Mouse (Mus musculus) right cerebral cortex, postnatal 36 days (tissue): Measurements from ENCODE around the gene Tuft1.
A peak's percentile ranks its signal among the peaks of the same experiment; 100 is the strongest.

Experiments
- DNase-seq, 2 experiments: peaks; one replicate each; pipeline ENCODE4 v3.0.0; 2022; ENCODE audit warnings: low spot score in 2 of 2, mixed read lengths in 1 of 2

The Tuft1 gene

DNA sequence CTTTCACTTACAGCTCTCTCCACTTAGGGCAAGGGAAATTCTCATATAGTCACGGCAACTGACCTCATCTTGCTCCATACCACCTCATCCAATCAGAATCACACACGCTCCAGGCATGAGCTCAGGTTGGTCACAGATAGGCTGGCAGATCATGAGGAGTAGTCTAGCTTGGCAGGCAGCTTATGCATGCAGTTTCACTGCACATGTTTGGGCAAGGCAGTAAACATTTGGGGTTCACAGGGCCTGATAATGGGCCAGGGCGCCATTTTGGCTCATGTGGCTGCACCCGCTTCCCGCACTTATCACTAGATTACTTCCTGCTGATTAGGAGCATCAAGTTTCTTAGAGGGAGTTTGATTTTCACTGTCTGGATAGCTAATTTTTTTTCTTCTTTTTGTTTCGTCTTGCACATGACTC lies 62.8 kb downstream of the Tuft1 start:
- no peak for DNase-seq

DNA sequence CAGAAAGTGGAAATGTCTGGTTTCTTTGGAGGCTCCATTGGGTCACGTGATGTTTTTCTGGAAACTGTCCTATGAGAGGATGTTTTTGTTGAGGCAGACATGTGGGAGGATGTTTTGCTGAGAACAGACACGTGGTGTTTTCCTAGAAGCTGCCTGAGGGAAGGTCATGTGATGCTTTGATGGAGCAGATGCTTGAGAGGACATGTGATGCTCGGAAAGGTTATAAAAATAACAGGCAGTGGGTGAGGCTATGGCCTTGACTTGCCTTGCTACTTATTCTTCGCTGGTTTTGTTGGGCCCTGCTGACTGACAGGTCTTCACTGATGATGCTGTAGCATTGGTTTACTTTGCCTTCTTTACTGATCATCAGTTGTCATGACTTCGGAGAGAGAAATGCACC lies 67.6 kb downstream of the Tuft1 start:
- DNase-seq, result no peak

DNA sequence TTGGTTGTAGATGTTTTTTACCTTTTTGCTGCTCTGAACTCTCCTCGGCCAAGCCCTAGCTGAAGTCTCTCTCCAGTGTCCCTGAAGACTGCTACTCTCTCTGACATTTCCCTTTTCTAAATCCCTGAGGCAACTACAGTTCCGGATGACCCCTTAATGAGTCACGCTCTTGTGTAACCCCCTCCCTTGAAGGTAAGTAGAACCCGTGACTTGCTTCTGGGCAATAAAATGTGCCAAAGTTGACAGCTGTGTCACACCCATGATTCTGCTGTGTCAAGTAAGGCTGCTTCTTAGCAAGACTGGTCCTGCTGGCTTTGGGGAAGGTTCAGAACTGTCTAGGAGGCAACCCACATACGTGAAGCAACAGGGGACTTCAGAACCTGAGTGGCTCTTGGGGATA lies 70.7 kb downstream of the Tuft1 start:
- no peak for DNase-seq

DNA sequence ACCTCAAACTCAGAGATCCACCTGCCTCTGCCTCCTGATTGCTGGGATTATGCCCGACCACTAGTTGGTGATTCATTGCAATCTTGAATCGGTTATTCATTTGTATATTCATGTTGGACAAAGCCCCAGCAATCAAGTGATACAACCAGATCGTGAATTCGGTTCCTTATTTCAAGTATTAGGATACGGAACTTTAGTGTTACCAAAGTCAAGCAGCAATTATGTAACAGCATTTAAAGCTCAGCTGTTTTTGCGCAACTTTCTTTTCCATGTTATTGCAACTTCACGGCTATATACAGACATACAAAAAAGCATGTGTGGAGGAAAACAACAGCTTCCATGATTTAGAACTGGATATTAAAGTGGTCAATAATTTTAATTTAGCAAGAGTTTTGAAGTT lies 75.7 kb downstream of the Tuft1 start:
- DNase-seq, result no peak

DNA sequence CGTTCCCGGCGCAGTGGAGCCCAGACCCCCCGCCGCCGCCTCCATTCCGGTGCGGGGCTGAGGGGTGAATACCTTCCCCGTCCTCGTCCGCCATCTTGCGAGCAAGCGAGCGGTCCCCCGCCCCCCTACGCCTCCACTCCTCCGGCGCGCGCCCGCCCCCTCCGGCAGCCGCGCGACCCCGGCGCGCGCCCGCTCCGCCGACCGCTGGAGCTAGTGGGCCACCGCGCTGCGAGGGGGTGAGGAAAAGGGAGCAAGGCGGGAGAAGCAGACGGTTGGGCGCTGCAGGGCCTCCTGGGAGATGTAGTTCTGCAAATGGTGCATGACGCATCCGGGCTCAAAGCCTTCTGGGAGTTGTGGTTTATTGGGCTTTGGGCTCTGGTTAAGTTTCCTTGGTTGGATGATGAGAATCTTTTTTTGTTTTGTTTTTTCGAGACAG lies 76.2 kb downstream of the Tuft1 start, which contains the start of gene Snx27:
Snx27 (minus strand) TSS at position 261 of the 436 bp plus-strand sequence.
- peak; percentile 89 to 92 for DNase-seq

DNA sequence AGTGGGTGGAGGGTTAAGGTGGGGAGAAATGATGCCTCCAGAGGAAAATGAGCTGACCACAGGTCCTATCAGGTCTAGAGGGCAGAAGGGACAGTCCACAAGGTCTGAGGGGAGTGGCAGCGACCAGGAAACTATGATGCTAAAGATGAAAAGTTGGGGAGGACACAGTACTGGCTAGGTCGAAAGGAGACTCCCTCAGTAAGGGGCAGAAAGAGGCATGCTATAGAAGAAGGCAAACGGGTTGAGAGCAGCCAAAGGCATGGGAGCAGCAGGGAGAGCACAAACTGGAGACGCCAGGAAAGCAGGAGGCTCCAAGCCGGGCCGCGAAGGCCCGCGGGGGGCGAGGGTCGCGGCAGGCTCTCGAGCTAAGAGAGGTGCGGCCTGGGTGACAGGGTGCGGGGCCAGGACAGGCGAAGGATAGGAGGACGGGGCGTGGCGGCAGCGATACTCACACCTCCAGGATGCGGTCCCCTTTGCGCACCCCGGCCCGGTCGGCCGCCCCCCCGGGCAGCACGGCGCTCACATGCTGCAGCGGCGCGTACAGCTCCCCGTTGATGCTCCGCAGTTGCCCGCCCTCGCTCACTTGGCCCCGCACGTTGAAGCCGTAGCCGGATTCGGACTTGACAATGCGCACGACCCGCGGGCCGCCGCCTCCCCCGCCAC lies 76.7 kb downstream of the Tuft1 start:
- no peak for DNase-seq

DNA sequence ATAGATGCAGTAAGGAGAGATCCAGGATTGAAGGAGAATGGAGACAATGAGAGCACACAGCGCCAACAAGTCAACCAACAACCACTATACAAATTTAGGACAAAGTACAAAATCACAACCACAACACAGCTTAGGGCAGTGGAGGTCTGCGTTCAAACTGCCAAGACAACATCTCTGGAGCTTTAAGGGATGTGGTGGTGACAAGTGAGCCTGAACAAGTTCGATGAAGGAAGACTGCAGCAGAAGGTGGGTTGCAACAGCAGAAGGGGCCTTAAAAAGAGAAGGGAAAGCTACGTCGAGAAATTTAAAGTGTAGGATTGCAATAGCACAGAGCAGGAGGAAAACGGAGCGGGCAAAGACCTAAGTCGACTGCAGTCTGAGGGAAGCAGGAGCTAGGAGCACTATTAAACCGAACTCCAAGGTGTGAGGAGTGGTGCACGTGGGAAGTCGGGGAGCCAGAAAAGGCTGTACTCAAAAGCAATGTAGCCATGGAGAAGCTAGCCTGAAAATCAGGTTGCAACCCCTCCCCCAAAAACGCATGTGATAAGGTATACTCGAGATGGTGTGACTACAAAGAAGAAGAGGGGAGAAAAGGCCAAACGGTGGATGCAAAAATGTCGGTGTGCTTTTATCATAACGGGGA lies 77.4 kb downstream of the Tuft1 start:
- peak; percentile 9 to 10 for DNase-seq

DNA sequence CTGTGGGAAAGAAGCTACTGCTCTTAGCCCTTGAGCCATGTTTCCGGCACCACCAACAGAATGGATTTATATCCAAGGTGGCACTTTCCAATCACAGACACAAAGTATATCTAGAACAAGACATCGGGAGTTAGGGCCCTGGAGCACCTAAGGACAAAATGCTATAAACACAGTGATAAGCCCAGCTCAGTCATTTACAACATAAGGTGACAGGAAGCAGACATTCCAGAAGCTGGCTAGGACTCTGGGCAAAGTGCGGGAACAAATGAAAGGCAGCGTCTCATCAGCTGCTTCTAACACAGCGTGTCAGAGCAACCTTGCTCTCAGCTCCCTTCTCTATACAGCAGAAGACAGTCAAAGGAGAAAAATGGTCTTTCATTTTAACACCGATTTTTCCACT lies 84.2 kb downstream of the Tuft1 start:
- DNase-seq, result no peak

DNA sequence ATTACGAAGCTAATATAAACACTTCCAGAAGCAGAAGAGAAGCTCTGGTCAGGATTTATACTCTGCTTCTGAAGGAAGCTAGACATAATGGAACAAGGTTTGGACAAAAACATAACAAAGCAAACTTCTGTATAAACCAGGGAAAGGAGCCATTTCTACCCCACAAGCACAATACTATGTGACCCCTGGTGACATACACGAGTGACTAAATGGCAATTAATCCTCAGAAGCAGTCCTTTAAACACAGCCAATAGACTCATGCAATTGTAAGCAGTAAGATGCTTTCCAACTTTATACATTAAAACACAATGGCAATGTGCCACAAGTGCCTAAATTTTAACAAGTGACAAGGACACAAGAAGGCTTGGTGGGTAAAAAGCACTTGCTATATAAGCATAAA lies 91.4 kb downstream of the Tuft1 start:
- no peak for DNase-seq

DNA sequence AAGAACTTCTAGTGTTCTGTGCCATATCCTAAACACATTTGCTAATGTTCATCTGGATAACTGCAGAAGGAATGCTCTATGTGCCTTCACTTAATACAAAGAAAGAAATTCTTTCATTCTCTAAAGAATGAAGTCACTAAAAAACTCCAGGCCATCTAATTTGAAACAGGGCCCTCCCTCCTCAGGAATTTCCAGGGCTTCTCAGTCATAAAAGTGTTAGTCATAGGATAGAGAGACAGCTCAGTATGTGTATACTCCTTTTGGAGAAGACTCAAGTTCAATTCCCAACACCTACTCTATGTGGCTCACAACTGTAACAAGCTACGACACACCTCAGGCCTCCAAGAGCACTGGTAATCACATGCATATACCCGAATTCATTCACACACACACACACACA lies 93.1 kb downstream of the Tuft1 start:
- no peak for DNase-seq

DNA sequence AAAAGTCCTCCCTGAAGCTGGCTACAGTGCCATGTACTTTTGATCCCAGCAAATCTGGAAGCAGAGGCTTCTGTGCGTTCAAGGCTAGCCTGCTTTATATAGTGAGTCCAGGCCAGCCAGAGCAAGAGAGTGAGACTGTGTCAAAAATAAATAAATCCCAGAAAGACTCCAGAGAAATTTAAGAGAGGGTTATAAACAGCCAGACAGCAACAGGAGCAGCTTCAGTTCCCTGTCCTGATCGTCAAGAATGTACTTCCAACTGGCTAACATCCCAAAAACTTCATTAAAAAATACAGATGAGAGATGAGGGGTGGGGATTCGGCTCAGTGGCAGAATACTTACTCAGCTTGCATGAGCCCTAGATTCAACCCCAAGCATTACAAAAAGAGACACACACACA lies 93.5 kb downstream of the Tuft1 start:
- no peak for DNase-seq

DNA sequence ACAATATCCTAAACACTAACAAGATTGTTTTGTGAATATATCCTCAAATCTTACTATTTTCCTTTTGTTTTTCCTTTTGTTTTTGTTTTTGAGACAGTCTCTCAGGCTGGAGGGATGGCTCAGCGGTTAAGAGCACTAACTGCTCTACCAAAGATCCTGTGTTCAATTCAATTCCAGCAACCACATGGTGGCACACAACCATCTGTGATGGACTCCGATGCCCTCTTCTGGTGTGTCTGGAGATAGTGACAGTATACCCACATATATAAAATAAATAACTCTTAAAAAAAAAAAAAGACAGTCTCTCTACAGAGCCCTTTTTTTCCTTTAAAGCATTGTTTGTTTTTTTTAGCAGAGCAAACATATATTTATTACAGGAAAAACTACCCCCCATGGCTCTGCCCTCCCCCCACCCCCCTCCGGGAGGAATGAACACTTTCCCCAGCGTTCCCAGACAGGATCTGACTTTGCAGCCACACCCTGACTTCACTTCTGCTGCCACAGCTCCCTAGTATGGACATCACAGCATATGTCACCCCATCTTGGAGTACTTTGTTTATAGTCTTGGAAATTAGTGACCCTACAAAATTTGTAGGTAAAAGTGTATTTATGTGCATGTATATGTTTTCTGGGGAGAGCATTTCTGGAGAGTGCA lies 94.2 kb downstream of the Tuft1 start:
- DNase-seq, result no peak

DNA sequence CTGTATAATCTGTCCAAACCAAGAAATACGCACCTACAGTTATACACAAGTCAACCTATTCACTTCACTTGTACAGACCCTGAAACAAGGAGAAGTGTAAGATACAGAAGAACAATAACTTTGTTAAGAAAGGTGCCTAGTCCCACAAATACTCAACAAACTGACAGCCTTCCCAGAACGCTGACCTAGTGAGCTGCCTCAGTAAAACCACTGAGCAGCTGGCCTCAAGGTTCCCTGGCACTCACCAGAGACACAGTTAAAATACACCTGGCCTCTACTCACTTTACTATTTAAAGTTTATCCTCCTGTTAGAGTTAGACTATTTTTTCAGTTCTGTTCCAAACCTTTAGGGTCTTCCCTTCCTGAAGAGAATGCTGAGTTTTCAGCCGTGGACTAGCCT lies 95.5 kb downstream of the Tuft1 start:
- DNase-seq, result no peak
